Mouse (Mus musculus): Measurements from ENCODE around the gene Elob.
A peak's percentile ranks its signal among the peaks of the same experiment; 100 is the strongest.

The Elob gene

GRCm38 (mm10) chr17:23823018-23823417 is 5.9 kb downstream of the Elob start:
- DNase-seq: no peak

GRCm38 (mm10) chr17:23822094-23822493 is 6.8 kb downstream of the Elob start:
- DNase-seq: no peak

- no peak for DNase-seq
Measured at GRCm38 (mm10) chr17:23820731-23821130, 8.2 kb downstream of the Elob start.

GRCm38 (mm10) chr17:23819235-23819634 is 9.7 kb downstream of the Elob start:
- no peak for DNase-seq

- DNase-seq: no peak
Measured at GRCm38 (mm10) chr17:23818579-23818978, 10.4 kb downstream of the Elob start.

- DNase-seq: no peak
Measured at GRCm38 (mm10) chr17:23815641-23816040, 13.3 kb downstream of the Elob start.

- no peak for DNase-seq
Measured at GRCm38 (mm10) chr17:23807918-23808317, 21.0 kb downstream of the Elob start.

- DNase-seq: peak; percentile 63
Measured at GRCm38 (mm10) chr17:23806867-23807266, 22.1 kb downstream of the Elob start.

- no peak for DNase-seq
Measured at GRCm38 (mm10) chr17:23804426-23805085, 24.4 kb downstream of the Elob start.

GRCm38 (mm10) chr17:23803366-23804041 is 25.4 kb downstream of the Elob start:
- peak; percentile 91 for DNase-seq

GRCm38 (mm10) chr17:23802746-23803365 is 26.1 kb downstream of the Elob start:
- peak; percentile 99 for DNase-seq

GRCm38 (mm10) chr17:23801627-23802026 is 27.3 kb downstream of the Elob start:
- no peak for DNase-seq

- no peak for DNase-seq
Measured at GRCm38 (mm10) chr17:23797316-23797715, 31.6 kb downstream of the Elob start.

GRCm38 (mm10) chr17:23795323-23795722 is 33.6 kb downstream of the Elob start:
- DNase-seq: no peak

GRCm38 (mm10) chr17:23791079-23791357 is 37.9 kb downstream of the Elob start:
- no peak for DNase-seq

- peak; percentile 72 for DNase-seq
Measured at GRCm38 (mm10) chr17:23790269-23791078, 38.5 kb downstream of the Elob start, which contains the start of gene Srrm2. Gene Srrm2, plus strand, starts transcription at chr17:23790532.

GRCm38 (mm10) chr17:23789749-23790268 is 39.1 kb downstream of the Elob start:
- DNase-seq: no peak

GRCm38 (mm10) chr17:23788973-23789372 is 40.0 kb downstream of the Elob start:
- no peak for DNase-seq

GRCm38 (mm10) chr17:23786510-23786931 is 42.4 kb downstream of the Elob start:
- no peak for DNase-seq

GRCm38 (mm10) chr17:23785561-23786471 is 43.1 kb downstream of the Elob start, which contains the start of gene Flywch2:
Gene Flywch2, minus strand, starts transcription at chr17:23786081.
- peak; percentile 90 for DNase-seq

GRCm38 (mm10) chr17:23783352-23783751 is 45.6 kb downstream of the Elob start:
- DNase-seq: no peak

GRCm38 (mm10) chr17:23778447-23778846 is 50.5 kb downstream of the Elob start:
- DNase-seq: no peak
